Mouse (Mus musculus) heart, adult 2 months (tissue): ENCODE results near the gene Spint3. TPM values are rescaled to one million over a fixed set of nuclear protein-coding genes. Genes with fewer than 3 reads are reported as not detected.

Experiments
- DNase-seq, 2 experiments: peaks; one replicate each; pipeline ENCODE4 v3.0.0; 2021
- H3K27ac ChIP-seq: fragments of 200-600 bp; 2 replicates; pipeline ENCODE4 v1.8.1; 2022
- H3K27me3 ChIP-seq: fragments of 200-500 bp; 2 replicates; pipeline ENCODE4 v1.6.1; 2012; ENCODE audit warnings: mild to moderate bottlenecking, low read length, inconsistent platforms, mixed read lengths; ENCODE audit not compliant: control insufficient read depth, insufficient read depth
- H3K36me3 ChIP-seq: fragments of 200-500 bp; 2 replicates; pipeline ENCODE4 v1.6.1; 2012; ENCODE audit warnings: low read length, inconsistent platforms; ENCODE audit not compliant: control insufficient read depth, insufficient read depth
- H3K4me1 ChIP-seq: fragments of 200-500 bp; 2 replicates; pipeline ENCODE4 v1.6.1; 2011; ENCODE audit warnings: low read length; ENCODE audit not compliant: control insufficient read depth, insufficient read depth
- H3K4me3 ChIP-seq: fragments of 200-600 bp; 2 replicates; pipeline ENCODE4 v1.8.1; 2022
- H3K79me2 ChIP-seq: fragments of 200-500 bp; replicated peaks from 2 replicates; pipeline ENCODE4 v1.6.1; 2012; ENCODE audit warnings: mild to moderate bottlenecking, inconsistent platforms, low read length, moderate library complexity, mixed read lengths; ENCODE audit not compliant: control insufficient read depth, insufficient read depth
- H3K9ac ChIP-seq: fragments of 200-500 bp; 2 replicates; pipeline ENCODE4 v1.6.1; 2012; ENCODE audit warnings: low read depth, mild to moderate bottlenecking, control low read depth, inconsistent platforms, low read length, mixed read lengths
- CTCF ChIP-seq: fragments of 200-600 bp; IDR thresholded peaks from 2 replicates; pipeline ENCODE4 v1.8.1; 2022; ENCODE audit warnings: antibody characterized with exemption, mild to moderate bottlenecking, moderate library complexity
- EP300 ChIP-seq: fragments of 200-500 bp; IDR thresholded peaks from 2 replicates; pipeline ENCODE4 v1.6.1; 2011; ENCODE audit warnings: low read depth, low read length, control low read depth; ENCODE audit not compliant: insufficient read depth
- POLR2A ChIP-seq: fragments of 200-500 bp; IDR thresholded peaks from 2 replicates; pipeline ENCODE4 v1.6.1; 2011; ENCODE audit warnings: mild to moderate bottlenecking, low read depth, low read length, control low read depth; ENCODE audit not compliant: insufficient read depth
- WGBS: fragments of 180-500 bp; shearing (Covaris S2); methylation state at CpG from one replicate; pipeline ENCODE4 v1.1.7; 2018; 5-methylcytosine and 5-hydroxymethylcytosine counted together
- intact Hi-C: fragments of 180-260 bp; cut with DNase I; formaldehyde crosslinking; loops from one replicate; pipeline ENCODE4 v1.15.1; 2025
- polyA plus RNA-seq: library from polyadenylated mRNA; depleted of rRNA; stranded (reverse); fragments of >200 nt; gene quantifications from 2 replicates; pipeline ENCODE4 v1.2.3, GENCODE M21; 2012
- total RNA-seq, 2 experiments: library from RNA; stranded (reverse); gene quantifications; 2 replicates each; pipeline ENCODE4 v1.2.3; 2021

The Spint3 gene
- total and polyA plus RNA-seq, 3 experiments, result not detected

- WGBS, result 40% methylated on average over 5 of the region's 5 CpGs
- no peak for TF ChIP-seq EP300
- TF ChIP-seq POLR2A, result no peak
- no peak for TF ChIP-seq CTCF
- Histone ChIP-seq H3K27me3 (peaks cover 1% of the 10 kb centered on the region; the same call in 1 of the 2 replicates), H3K27ac (no peak overlapping the region), H3K4me3 (no peak overlapping the region), H3K36me3 (no peaks in the 10 kb centered on the region), H3K79me2 (no peaks in the 10 kb centered on the region), H3K9ac (no peak overlapping the region), H3K4me1 (peaks cover 6% of the 10 kb centered on the region; the same call in 1 of the 2 replicates)
- intact Hi-C loops, result no loop called here
- no peak for DNase-seq
Measured at GRCm38 (mm10) chr2:164544454-164545097, 28.7 kb downstream of the Spint3 start.

- intact Hi-C loops, result no loop called here
- DNase-seq, result no peak
Measured at GRCm38 (mm10) chr2:164543745-164544144, 29.5 kb downstream of the Spint3 start.

GRCm38 (mm10) chr2:164542598-164542997 is 30.7 kb downstream of the Spint3 start:
- no peaks in the 10 kb centered on the region for H3K79me2 ChIP-seq
- H3K4me1 ChIP-seq, result peaks cover 6% of the 10 kb centered on the region; the same call in 1 of the 2 replicates
- intact Hi-C loops, result no loop called here
- WGBS, result 77% methylated on average over 7 of the region's 7 CpGs
- H3K36me3 ChIP-seq, result no peaks in the 10 kb centered on the region
- H3K27ac ChIP-seq, result no peak overlapping the region
- no peak for DNase-seq
- no peak overlapping the region for H3K9ac ChIP-seq
- no peak overlapping the region for H3K4me3 ChIP-seq
- H3K27me3 ChIP-seq, result peaks cover 1% of the 10 kb centered on the region; the same call in 1 of the 2 replicates
- TF ChIP-seq POLR2A (no peak), EP300 (no peak), CTCF (no peak)

More at GRCm38 (mm10) chr2:164543745-164544144, 29.5 kb downstream of the Spint3 start:
- Histone ChIP-seq H3K9ac (no peak overlapping the region), H3K27me3 (peaks cover 1% of the 10 kb centered on the region; the same call in 1 of the 2 replicates), H3K27ac (no peak overlapping the region), H3K4me1 (peaks cover 6% of the 10 kb centered on the region; the same call in 1 of the 2 replicates), H3K4me3 (no peak overlapping the region), H3K79me2 (no peaks in the 10 kb centered on the region), H3K36me3 (no peaks in the 10 kb centered on the region)
- WGBS, result 92% methylated on average over 2 of the region's 2 CpGs
- TF ChIP-seq POLR2A (no peak), CTCF (no peak), EP300 (no peak)

- H3K79me2 ChIP-seq, result no peaks in the 10 kb centered on the region
- H3K27me3 ChIP-seq, result peaks cover 1% of the 10 kb centered on the region; the same call in 1 of the 2 replicates
- no peak overlapping the region for H3K27ac ChIP-seq
- TF ChIP-seq CTCF, result no peak
- no peak for TF ChIP-seq EP300
- no peak for TF ChIP-seq POLR2A
- H3K4me3 ChIP-seq, result no peak overlapping the region
- intact Hi-C loops, result no loop called here
- H3K36me3 ChIP-seq, result no peaks in the 10 kb centered on the region
- peaks cover 6% of the 10 kb centered on the region; the same call in 1 of the 2 replicates for H3K4me1 ChIP-seq
- DNase-seq, result no peak
- WGBS, result 73% methylated on average over 5 of the region's 5 CpGs
- no peak overlapping the region for H3K9ac ChIP-seq
Measured at GRCm38 (mm10) chr2:164542132-164542531, 31.1 kb downstream of the Spint3 start.

GRCm38 (mm10) chr2:164540652-164541427 is 32.4 kb downstream of the Spint3 start:
- Histone ChIP-seq H3K27me3 (peaks cover 1% of the 10 kb centered on the region; the same call in 1 of the 2 replicates), H3K4me1 (peaks cover 6% of the 10 kb centered on the region; the same call in 1 of the 2 replicates), H3K9ac (no peak overlapping the region), H3K36me3 (no peaks in the 10 kb centered on the region), H3K27ac (no peak overlapping the region), H3K4me3 (no peak overlapping the region), H3K79me2 (no peaks in the 10 kb centered on the region)
- TF ChIP-seq POLR2A (no peak), CTCF (no peak), EP300 (no peak)
- DNase-seq, result peak in 1 of 2 experiments; percentile 29
- 30% methylated on average over 8 of the region's 8 CpGs for WGBS
- intact Hi-C loops, result no loop called here

- DNase-seq, result no peak
- intact Hi-C loops, result no loop called here
- WGBS, result 69% methylated on average over 4 of the region's 4 CpGs
- Histone ChIP-seq H3K27me3 (peaks cover 1% of the 10 kb centered on the region; the same call in 1 of the 2 replicates), H3K79me2 (no peaks in the 10 kb centered on the region), H3K9ac (no peak overlapping the region), H3K4me1 (peaks cover 6% of the 10 kb centered on the region; the same call in 1 of the 2 replicates), H3K4me3 (no peak overlapping the region), H3K27ac (no peak overlapping the region), H3K36me3 (no peaks in the 10 kb centered on the region)
- TF ChIP-seq CTCF, result no peak
- no peak for TF ChIP-seq POLR2A
- TF ChIP-seq EP300, result no peak
Measured at GRCm38 (mm10) chr2:164537003-164537402, 36.3 kb downstream of the Spint3 start.
